Mouse (Mus musculus) forebrain, postnatal 0 days (tissue): ENCODE results near the gene Zfp111. TPM values are rescaled to one million over a fixed set of nuclear protein-coding genes. Genes with fewer than 3 reads are reported as not detected.

Source experiments
- ATAC-seq: fragments of 200-750 bp; cut with Nextera tagmentation; 2 replicates; pipeline ENCODE4 v1.8.0; 2017; ENCODE audit warnings: mild to moderate bottlenecking, moderate library complexity
- DNase-seq: peaks from one replicate; pipeline ENCODE4 v3.0.0-alpha.2; 2015
- H3K27ac ChIP-seq: fragments of 300-500 bp; sonication (generic); 2 replicates; pipeline ENCODE4 v1.5.1; 2014; ENCODE audit warnings: low read depth, mild to moderate bottlenecking, antibody characterized with exemption, low read length, moderate library complexity, mixed read lengths
- H3K27me3 ChIP-seq: fragments of 300-500 bp; sonication (generic); 2 replicates; pipeline ENCODE4 v1.6.1; 2014; ENCODE audit warnings: mild to moderate bottlenecking, low read length, mixed read lengths; ENCODE audit not compliant: insufficient read depth
- H3K36me3 ChIP-seq: fragments of 300-500 bp; sonication (generic); 2 replicates; pipeline ENCODE4 v1.6.1; 2014; ENCODE audit warnings: mild to moderate bottlenecking, moderate library complexity; ENCODE audit not compliant: insufficient read depth
- H3K4me1 ChIP-seq: fragments of 300-500 bp; sonication (generic); 2 replicates; pipeline ENCODE4 v1.6.1; 2014; ENCODE audit warnings: antibody characterized with exemption; ENCODE audit not compliant: insufficient read depth
- H3K4me2 ChIP-seq: fragments of 300-500 bp; sonication (generic); 2 replicates; pipeline ENCODE4 v1.6.1; 2014; ENCODE audit warnings: low read depth, mild to moderate bottlenecking, moderate library complexity
- H3K4me3 ChIP-seq: fragments of 300-500 bp; sonication (generic); 2 replicates; pipeline ENCODE4 v1.5.1; 2014; ENCODE audit warnings: low read depth, low read length, mixed read lengths
- H3K9ac ChIP-seq: fragments of 300-500 bp; sonication (generic); 2 replicates; pipeline ENCODE4 v1.6.1; 2014; ENCODE audit warnings: mild to moderate bottlenecking
- H3K9me3 ChIP-seq: fragments of 300-500 bp; sonication (generic); 2 replicates; pipeline ENCODE4 v1.6.1; 2016; ENCODE audit warnings: low read length
- CTCF ChIP-seq: sonication (generic); IDR thresholded peaks from 2 replicates; pipeline ENCODE4 v1.5.1; 2016; ENCODE audit warnings: antibody characterized with exemption, control low read depth, low read depth
- WGBS: fragments of 180-500 bp; shearing (Covaris S2); extraction: QIAGEN DNeasy Blood & Tissue Kit; methylation state at CpG from one replicate; pipeline ENCODE4 v1.1.7; 2014; 5-methylcytosine and 5-hydroxymethylcytosine counted together
- polyA plus RNA-seq: library from polyadenylated mRNA; unstranded; fragments of >200 nt; fragmentation: Nextera tagmentation; extraction: Ambion mirVana; gene quantifications from 2 replicates; pipeline ENCODE4 v1.2.1, GENCODE M21; 2015
- total RNA-seq: library from RNA; depleted of rRNA; stranded (reverse); fragments of >200 nt; gene quantifications from 2 replicates; pipeline ENCODE4 v1.2.3, GENCODE M21; 2014

Zfp111 gene
- total and polyA plus RNA-seq, 2 experiments from 2014 or later = 2.4 to 8.4 TPM

- ATAC-seq (no peak), DNase-seq (no peak)
- no peaks in the 10 kb centered on the region for H3K27me3 ChIP-seq
- peaks cover 3% of the 10 kb centered on the region; the same call in 1 of the 2 replicates for H3K4me1 ChIP-seq
- H3K9ac ChIP-seq = no peak overlapping the region
- no peak for TF ChIP-seq CTCF
- 79% methylated on average over 2 of the region's 2 CpGs for WGBS
- H3K9me3 ChIP-seq = no peaks in the 10 kb centered on the region
- no peak overlapping the region for H3K27ac ChIP-seq
- no peak overlapping the region for H3K4me3 ChIP-seq
- 0 out of 2 replicates have a peak, but pooled peaks cover 5% of the 10 kb centered on the region for H3K36me3 ChIP-seq
- no peak overlapping the region for H3K4me2 ChIP-seq
Observed at GRCm38 (mm10) chr7:24210296-24210695, 947 bp downstream of the Zfp111 start.

GRCm38 (mm10) chr7:24208282-24208886, 2.9 kb downstream of the Zfp111 start:
- Histone ChIP-seq H3K4me2 (peak overlapping the region; percentile 67), H3K27me3 (no peaks in the 10 kb centered on the region), H3K9me3 (no peaks in the 10 kb centered on the region), H3K36me3 (peaks cover 5% of the 10 kb centered on the region; the same call in 1 of the 2 replicates), H3K9ac (no peak overlapping the region), H3K4me1 (peaks cover 3% of the 10 kb centered on the region; the same call in 1 of the 2 replicates), H3K27ac (no peak overlapping the region), H3K4me3 (peak overlapping the region; percentile 63)
- no peak; the same call in 1 of the 2 replicates for ATAC-seq
- DNase-seq = no peak
- TF ChIP-seq CTCF = no peak
- WGBS = 59% methylated on average over 7 of the region's 7 CpGs

GRCm38 (mm10) chr7:24207488-24208261, 3.6 kb downstream of the Zfp111 start:
- no peaks in the 10 kb centered on the region for H3K27me3 ChIP-seq
- H3K9me3 ChIP-seq = no peaks in the 10 kb centered on the region
- 10% methylated on average over 24 of the region's 24 CpGs for WGBS
- peak; percentile 96 for ATAC-seq
- peaks cover 8% of the 10 kb centered on the region for H3K36me3 ChIP-seq
- H3K4me2 ChIP-seq = peak overlapping the region; percentile 67
- peak overlapping the region; percentile 63 for H3K4me3 ChIP-seq
- peak; percentile 88 for DNase-seq
- H3K9ac ChIP-seq = peak overlapping the region; percentile 73
- peaks cover 3% of the 10 kb centered on the region; the same call in 1 of the 2 replicates for H3K4me1 ChIP-seq
- peak overlapping the region; percentile 71 for H3K27ac ChIP-seq
- TF ChIP-seq CTCF = peak; percentile 26

GRCm38 (mm10) chr7:24196961-24197360, 14.3 kb downstream of the Zfp111 start:
- 96% methylated on average over 4 of the region's 4 CpGs for WGBS
- H3K4me2 ChIP-seq = no peak overlapping the region
- H3K4me3 ChIP-seq = no peak overlapping the region
- DNase-seq (no peak), ATAC-seq (no peak)
- no peak overlapping the region for H3K9ac ChIP-seq
- H3K4me1 ChIP-seq = no peaks in the 10 kb centered on the region
- H3K27ac ChIP-seq = no peak overlapping the region
- no peak for TF ChIP-seq CTCF
- H3K9me3 ChIP-seq = no peaks in the 10 kb centered on the region
- no peaks in the 10 kb centered on the region for H3K27me3 ChIP-seq
- peaks cover 47% of the 10 kb centered on the region for H3K36me3 ChIP-seq

GRCm38 (mm10) chr7:24193157-24193556, 18.1 kb downstream of the Zfp111 start:
- Histone ChIP-seq H3K27me3 (no peaks in the 10 kb centered on the region), H3K4me1 (no peaks in the 10 kb centered on the region), H3K9ac (no peak overlapping the region), H3K36me3 (peaks cover 18% of the 10 kb centered on the region), H3K4me3 (no peak overlapping the region), H3K9me3 (no peaks in the 10 kb centered on the region), H3K4me2 (no peak overlapping the region), H3K27ac (no peak overlapping the region)
- DNase-seq = no peak
- no peak for ATAC-seq
- no peak for TF ChIP-seq CTCF
- WGBS = 94% methylated on average over 3 of the region's 3 CpGs

GRCm38 (mm10) chr7:24191361-24191760, 19.9 kb downstream of the Zfp111 start:
- 91% methylated on average over 2 of the region's 2 CpGs for WGBS
- Histone ChIP-seq H3K9me3 (no peaks in the 10 kb centered on the region), H3K9ac (no peak overlapping the region), H3K27ac (no peak overlapping the region), H3K4me1 (no peaks in the 10 kb centered on the region), H3K4me3 (no peak overlapping the region), H3K36me3 (peaks cover 9% of the 10 kb centered on the region), H3K4me2 (no peak overlapping the region), H3K27me3 (no peaks in the 10 kb centered on the region)
- ATAC-seq = no peak
- TF ChIP-seq CTCF = no peak
- DNase-seq = no peak

- Histone ChIP-seq H3K27ac (no peak overlapping the region), H3K36me3 (peaks cover 9% of the 10 kb centered on the region), H3K9ac (no peak overlapping the region), H3K27me3 (no peaks in the 10 kb centered on the region), H3K4me1 (no peaks in the 10 kb centered on the region), H3K4me3 (no peak overlapping the region), H3K4me2 (no peak overlapping the region), H3K9me3 (no peaks in the 10 kb centered on the region)
- WGBS = 83% methylated on average over 5 of the region's 5 CpGs
- ATAC-seq = no peak
- no peak for TF ChIP-seq CTCF
- no peak for DNase-seq
Observed at GRCm38 (mm10) chr7:24189571-24189944, 21.7 kb downstream of the Zfp111 start.
